Mouse (Mus musculus): ENCODE data around the gene Cks1brt. TPM values are rescaled to one million over a fixed set of nuclear protein-coding genes. Genes with fewer than 3 reads are reported as not detected.

Gene Cks1brt
- not detected in 2 replicates for polyA plus RNA-seq (2012; rRNA removed; ENCODE audit: low replicate concordance)

DNA sequence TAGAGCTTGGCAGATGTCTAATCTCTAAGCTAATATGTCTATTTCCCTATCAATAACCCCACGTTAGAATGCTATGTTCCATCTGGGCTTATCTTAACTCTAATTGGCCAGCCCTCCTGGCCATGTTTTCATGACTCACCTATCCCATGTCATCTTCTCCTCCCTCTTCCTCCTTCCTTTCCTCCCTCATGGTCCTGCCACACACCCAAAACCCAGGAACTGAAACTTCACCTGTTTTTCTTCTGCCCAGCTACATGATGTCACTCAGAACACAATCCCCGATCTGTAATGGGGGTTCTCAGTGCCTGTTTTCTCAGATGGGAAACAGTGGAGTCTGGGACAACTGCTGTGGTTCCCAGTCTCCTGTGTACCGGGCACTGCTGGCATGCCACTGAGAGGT is at the start of gene Cks1brt:
TSS of gene Cks1brt (plus strand) at position 301 of the 400 bp plus-strand sequence.

DNA sequence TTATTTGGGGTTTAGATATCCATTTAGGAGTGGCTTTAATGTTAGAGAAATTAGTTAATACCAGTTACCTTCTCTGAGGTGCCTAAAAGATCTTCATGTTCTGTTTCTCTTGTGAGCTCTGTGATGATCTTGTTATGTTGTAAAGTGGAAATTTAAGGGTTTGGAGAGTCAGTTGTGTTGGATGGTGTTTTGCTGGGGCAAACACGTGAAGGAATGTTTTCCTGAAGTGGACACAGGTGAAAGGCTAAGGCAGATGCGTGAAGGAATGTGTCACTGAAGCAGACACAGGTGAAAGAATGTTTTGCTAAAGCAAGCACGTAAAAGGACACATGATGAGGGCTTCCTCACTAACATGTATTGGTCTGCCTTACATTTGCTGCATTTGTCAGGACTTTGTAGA is 28.7 kb upstream of the Cks1brt start, which contains the start of gene Zfp791:
TSS of gene Zfp791 (minus strand) at position 101 of the 400 bp plus-strand sequence.

Other genes with a start within 250 kb of the Cks1brt start
- gene Klf1, start 250.0 kb upstream of the Cks1brt start, polyA plus RNA-seq (2012; rRNA removed; ENCODE audit: low replicate concordance): 0.46 and 0.56 TPM in 2 replicates
- 4.7 and 4.8 TPM in 2 replicates for gene Dnase2a, start 243.4 kb upstream of the Cks1brt start, polyA plus RNA-seq (2012; rRNA removed; ENCODE audit: low replicate concordance)
- 0.50 and 0.84 TPM in 2 replicates for gene Mast1, start 214.6 kb upstream of the Cks1brt start, polyA plus RNA-seq (2012; rRNA removed; ENCODE audit: low replicate concordance)
- 0.12 and 0.13 TPM in 2 replicates for gene Rtbdn, start 204.9 kb upstream of the Cks1brt start, polyA plus RNA-seq (2012; rRNA removed; ENCODE audit: low replicate concordance)
- gene Gm49661, start 182.5 kb upstream of the Cks1brt start, polyA plus RNA-seq (2012; rRNA removed; ENCODE audit: low replicate concordance): 0.79 TPM in 1 of 2 replicates, not detected in the other
- gene Prdx2, start 182.3 kb upstream of the Cks1brt start, polyA plus RNA-seq (2012; rRNA removed; ENCODE audit: low replicate concordance): 72.5 and 105 TPM in 2 replicates
- gene Rnaseh2a, start 182.2 kb upstream of the Cks1brt start, polyA plus RNA-seq (2012; rRNA removed; ENCODE audit: low replicate concordance): 22.7 and 28.7 TPM in 2 replicates
- gene Junb, start 173.2 kb upstream of the Cks1brt start, polyA plus RNA-seq (2012; rRNA removed; ENCODE audit: low replicate concordance): 133 and 294 TPM in 2 replicates
- 46.1 and 61.0 TPM in 2 replicates for gene Hook2, start 161.3 kb upstream of the Cks1brt start, polyA plus RNA-seq (2012; rRNA removed; ENCODE audit: low replicate concordance)
- gene Best2, start 137.4 kb upstream of the Cks1brt start, polyA plus RNA-seq (2012; rRNA removed; ENCODE audit: low replicate concordance): not detected in 2 replicates
- gene Asna1, start 126.6 kb upstream of the Cks1brt start, polyA plus RNA-seq (2012; rRNA removed; ENCODE audit: low replicate concordance): 72.4 and 89.7 TPM in 2 replicates
- 54.2 and 119 TPM in 2 replicates for gene Trir, start 125.1 kb upstream of the Cks1brt start, polyA plus RNA-seq (2012; rRNA removed; ENCODE audit: low replicate concordance)
- gene Tnpo2, start 115.0 kb upstream of the Cks1brt start, polyA plus RNA-seq (2012; rRNA removed; ENCODE audit: low replicate concordance): 17.4 and 29.4 TPM in 2 replicates
- 69.0 and 116 TPM in 2 replicates for gene Fbxw9, start 91.9 kb upstream of the Cks1brt start, polyA plus RNA-seq (2012; rRNA removed; ENCODE audit: low replicate concordance)
- 1.2 TPM in 1 of 2 replicates, not detected in the other for gene Gm5741, start 83.9 kb upstream of the Cks1brt start, polyA plus RNA-seq (2012; rRNA removed; ENCODE audit: low replicate concordance)
- 46.2 and 54.2 TPM in 2 replicates for gene Dhps, start 80.2 kb upstream of the Cks1brt start, polyA plus RNA-seq (2012; rRNA removed; ENCODE audit: low replicate concordance)
- 74.0 and 95.6 TPM in 2 replicates for gene Wdr83os, start 71.2 kb upstream of the Cks1brt start, polyA plus RNA-seq (2012; rRNA removed; ENCODE audit: low replicate concordance)
- 18.6 and 23.1 TPM in 2 replicates for gene Wdr83, start 70.6 kb upstream of the Cks1brt start, polyA plus RNA-seq (2012; rRNA removed; ENCODE audit: low replicate concordance)
- gene Man2b1, start 68.7 kb upstream of the Cks1brt start, polyA plus RNA-seq (2012; rRNA removed; ENCODE audit: low replicate concordance): 31.4 and 36.6 TPM in 2 replicates
- 0.13 and 0.21 TPM in 2 replicates for gene Zfp791, start 28.8 kb upstream of the Cks1brt start, polyA plus RNA-seq (2012; rRNA removed; ENCODE audit: low replicate concordance)
- not detected in 2 replicates for gene Olfr371, start 74.1 kb downstream of the Cks1brt start, polyA plus RNA-seq (2012; rRNA removed; ENCODE audit: low replicate concordance)
- gene Orc6, start 147.7 kb downstream of the Cks1brt start, polyA plus RNA-seq (2012; rRNA removed; ENCODE audit: low replicate concordance): 2.4 and 3.1 TPM in 2 replicates
- gene Vps35, start 147.9 kb downstream of the Cks1brt start, polyA plus RNA-seq (2012; rRNA removed; ENCODE audit: low replicate concordance): 2.2 and 2.4 TPM in 2 replicates
- 0.04 TPM in 1 of 2 replicates, not detected in the other for gene Mylk3, start 234.4 kb downstream of the Cks1brt start, polyA plus RNA-seq (2012; rRNA removed; ENCODE audit: low replicate concordance)

Measured in duodenum, adult 2 months (tissue).